Mouse (Mus musculus): ENCODE data around the gene Srebf1.
A peak's percentile ranks its signal among the peaks of the same experiment; 100 is the strongest.

Gene Srebf1

GRCm38 (mm10) chr11:60222469-60223236, at the start of gene Srebf1:
TSS of gene Srebf1 (minus strand) at chr11:60222581.
- peak; percentile 85 for DNase-seq

GRCm38 (mm10) chr11:60268563-60268962, 46.2 kb upstream of the Srebf1 start:
- DNase-seq, result no peak

GRCm38 (mm10) chr11:60265271-60265985, 43.0 kb upstream of the Srebf1 start:
- DNase-seq, result no peak

- no peak for DNase-seq
These were observed 42.3 kb upstream of the Srebf1 start for GRCm38 (mm10) chr11:60264651-60265050.

GRCm38 (mm10) chr11:60262396-60262795, 40.0 kb upstream of the Srebf1 start:
- no peak for DNase-seq

- DNase-seq, result no peak
These were observed 38.4 kb upstream of the Srebf1 start for GRCm38 (mm10) chr11:60260743-60261142.

- no peak for DNase-seq
These were observed 35.3 kb upstream of the Srebf1 start for GRCm38 (mm10) chr11:60257696-60258095.

GRCm38 (mm10) chr11:60256713-60257112, 34.3 kb upstream of the Srebf1 start:
- DNase-seq, result no peak

GRCm38 (mm10) chr11:60256176-60256681, 33.8 kb upstream of the Srebf1 start:
- peak; percentile 47 for DNase-seq

- no peak for DNase-seq
These were observed 33.3 kb upstream of the Srebf1 start for GRCm38 (mm10) chr11:60255639-60256038.

GRCm38 (mm10) chr11:60255181-60255580, 32.8 kb upstream of the Srebf1 start:
- DNase-seq, result no peak

- DNase-seq, result no peak
These were observed 31.9 kb upstream of the Srebf1 start for GRCm38 (mm10) chr11:60254308-60254707.

GRCm38 (mm10) chr11:60253546-60253945, 31.2 kb upstream of the Srebf1 start:
- no peak for DNase-seq

GRCm38 (mm10) chr11:60250971-60251643, 28.7 kb upstream of the Srebf1 start:
- peak; percentile 38 for DNase-seq

- no peak for DNase-seq
These were observed 27.5 kb upstream of the Srebf1 start for GRCm38 (mm10) chr11:60249885-60250284.

- DNase-seq, result no peak
These were observed 26.4 kb upstream of the Srebf1 start for GRCm38 (mm10) chr11:60248596-60249404.

GRCm38 (mm10) chr11:60247753-60248550, 25.6 kb upstream of the Srebf1 start:
- DNase-seq, result no peak

GRCm38 (mm10) chr11:60246077-60246476, 23.7 kb upstream of the Srebf1 start:
- DNase-seq, result no peak

- DNase-seq, result no peak
These were observed 22.2 kb upstream of the Srebf1 start for GRCm38 (mm10) chr11:60244503-60245143.

GRCm38 (mm10) chr11:60240509-60240908, 18.1 kb upstream of the Srebf1 start:
- DNase-seq, result no peak

- no peak for DNase-seq
These were observed 13.0 kb upstream of the Srebf1 start for GRCm38 (mm10) chr11:60235351-60235750.

Measured in kidney, adult 18-20 months (tissue).